Mouse (Mus musculus): Measurements from ENCODE around the gene Gas6. TPM values are rescaled to one million over a fixed set of nuclear protein-coding genes. Genes with fewer than 3 reads are reported as not detected.

Gas6 gene
- polyA plus RNA-seq, 1 experiment from 2014 or later: 101 TPM

DNA sequence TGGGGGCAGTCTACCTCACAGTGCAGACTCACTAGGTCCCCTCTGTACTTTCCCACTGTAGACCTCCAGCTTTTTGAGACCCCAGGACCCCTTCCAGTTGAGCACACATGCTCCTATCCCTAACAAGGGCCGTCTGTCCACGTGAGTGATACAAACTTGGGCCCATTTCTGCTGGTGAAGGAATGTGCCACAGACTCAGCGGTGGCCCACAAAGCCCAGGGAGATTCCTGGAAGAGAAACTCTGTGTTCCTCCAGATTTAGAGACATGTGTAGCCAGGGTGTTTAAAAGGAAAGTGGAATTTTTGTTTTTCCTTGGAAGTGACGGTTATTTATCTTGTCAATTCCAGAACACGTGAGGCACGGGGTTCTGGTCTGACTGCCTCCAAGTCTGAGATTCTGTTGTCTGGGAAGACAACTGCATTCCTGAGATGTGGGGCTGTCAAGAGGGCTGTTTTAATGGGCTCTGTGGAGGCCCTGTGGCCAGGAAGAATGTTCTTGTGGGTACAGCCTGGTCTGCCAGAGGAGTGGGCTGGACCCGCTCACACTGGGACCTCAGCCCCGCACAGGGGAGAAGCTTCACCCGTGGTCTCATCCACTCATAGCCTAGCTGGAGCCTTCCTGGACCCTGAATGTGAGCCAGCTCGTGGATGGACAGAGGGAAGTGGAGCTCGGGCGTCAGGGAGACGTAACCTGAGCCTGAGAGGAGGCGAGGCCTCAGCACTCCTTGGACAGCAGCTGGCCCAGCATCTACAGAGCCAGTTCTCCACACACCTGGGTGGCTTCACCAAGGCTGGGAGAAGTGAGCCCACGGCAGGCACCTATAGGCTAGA lies 34.9 kb upstream of the Gas6 start:
- in situ Hi-C loops (cut with MboI; ENCODE audit: low pct_unique_long_range_greater_than_20kb): no loop called here
- no peaks in the 10 kb centered on the region for H3K27me3 ChIP-seq
- DNase-seq (ENCODE audit: low read depth, low spot score): no peak
- no peak for ATAC-seq
- POLR2A ChIA-PET: interaction anchor here (0.7 kb wide), 1 partner anchor 9 kb away, joined by 3 read pairs; no protein-coding TSS in a partner anchor
- TF ChIP-seq CTCF (IDR thresholded peaks at IDR 0.05): no peak
- CTCF ChIA-PET: interaction anchor here (1.4 kb wide), 1 partner anchor 10 kb away, joined by 3 read pairs; no protein-coding TSS in a partner anchor

DNA sequence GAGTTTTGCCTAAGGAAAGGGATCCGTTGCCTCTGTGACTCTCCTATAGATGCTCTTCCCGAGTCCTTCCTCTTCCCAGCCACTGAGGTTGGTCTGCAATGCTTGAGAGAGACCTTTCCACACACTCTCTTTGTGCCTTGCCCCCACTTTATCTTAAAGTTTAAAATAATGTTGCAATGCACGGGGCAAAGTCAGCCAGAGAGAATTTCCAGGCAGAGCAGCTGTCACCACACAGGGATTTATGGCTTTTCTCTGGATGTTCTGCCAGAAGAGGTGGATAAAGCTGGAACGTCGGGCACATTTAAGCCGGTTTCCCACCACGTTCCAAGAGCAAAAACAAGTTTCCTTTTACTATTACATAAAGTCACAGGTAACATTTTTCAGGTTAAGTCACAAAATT lies 27.1 kb upstream of the Gas6 start:
- CTCF ChIA-PET: interaction anchor here (1.1 kb wide), 1 partner anchor 28 kb away, joined by 3 read pairs; no protein-coding TSS in a partner anchor
- H3K27me3 ChIP-seq: no peaks in the 10 kb centered on the region
- POLR2A ChIA-PET: no interaction called here
- no peak for DNase-seq (ENCODE audit: low read depth, low spot score)
- in situ Hi-C loops (cut with MboI; ENCODE audit: low pct_unique_long_range_greater_than_20kb): no loop called here
- ATAC-seq: no peak
- no peak for TF ChIP-seq CTCF (IDR thresholded peaks at IDR 0.05)

DNA sequence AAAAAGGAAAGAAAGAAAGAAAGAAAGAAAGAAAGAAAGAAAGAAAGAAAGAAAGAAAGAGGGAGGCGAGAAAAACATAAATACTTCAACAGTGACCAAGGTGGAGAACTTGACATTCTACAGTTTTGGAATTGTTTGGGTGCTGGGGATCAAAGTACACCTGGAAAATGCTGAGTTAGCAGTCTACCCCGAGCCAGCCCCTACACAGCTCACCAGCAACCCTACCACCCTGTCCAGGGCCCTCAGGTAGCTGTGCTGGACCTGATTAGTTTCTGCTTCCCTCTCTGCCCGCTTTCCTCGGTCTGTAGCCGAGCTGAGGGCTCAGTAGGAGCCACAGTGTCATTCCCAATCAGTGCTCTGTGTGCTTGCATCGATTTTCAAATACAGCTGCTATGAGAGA lies 26.1 kb upstream of the Gas6 start:
- ChIA-PET CTCF (interaction anchor here (1.1 kb wide), 1 partner anchor 29 kb away, joined by 3 read pairs; no protein-coding TSS in a partner anchor), POLR2A (no interaction called here)
- no peak for TF ChIP-seq CTCF (IDR thresholded peaks at IDR 0.05)
- DNase-seq (ENCODE audit: low read depth, low spot score) (no peak), ATAC-seq (no peak)
- H3K27me3 ChIP-seq: no peaks in the 10 kb centered on the region
- in situ Hi-C loops (cut with MboI; ENCODE audit: low pct_unique_long_range_greater_than_20kb): no loop called here

DNA sequence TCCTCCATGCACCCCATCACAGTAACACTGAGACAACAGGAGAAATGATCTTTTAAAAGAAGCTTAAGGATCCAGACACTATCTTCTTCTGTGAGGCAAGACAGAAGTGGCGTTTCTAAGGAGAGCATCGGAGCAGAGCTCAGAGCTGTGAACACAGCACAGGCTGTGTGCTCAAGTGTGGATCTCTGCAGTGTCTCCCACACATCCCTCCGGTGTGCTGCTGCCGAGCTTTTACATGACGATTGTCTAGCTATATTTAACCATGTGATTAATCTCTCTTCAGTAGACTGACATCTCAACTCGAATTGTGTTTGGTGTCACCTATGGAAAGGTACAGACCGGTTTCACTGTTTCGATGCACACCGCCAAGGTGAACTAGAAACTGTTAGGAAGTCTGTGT lies 25.2 kb upstream of the Gas6 start:
- ATAC-seq: no peak
- no peak for DNase-seq (ENCODE audit: low read depth, low spot score)
- no peaks in the 10 kb centered on the region for H3K27me3 ChIP-seq
- no peak for TF ChIP-seq CTCF (IDR thresholded peaks at IDR 0.05)
- in situ Hi-C loops (cut with MboI; ENCODE audit: low pct_unique_long_range_greater_than_20kb): no loop called here
- CTCF ChIA-PET: interaction anchor here (1.2 kb wide), 1 partner anchor 11 kb away, joined by 3 read pairs; no protein-coding TSS in a partner anchor
- POLR2A ChIA-PET: no interaction called here

DNA sequence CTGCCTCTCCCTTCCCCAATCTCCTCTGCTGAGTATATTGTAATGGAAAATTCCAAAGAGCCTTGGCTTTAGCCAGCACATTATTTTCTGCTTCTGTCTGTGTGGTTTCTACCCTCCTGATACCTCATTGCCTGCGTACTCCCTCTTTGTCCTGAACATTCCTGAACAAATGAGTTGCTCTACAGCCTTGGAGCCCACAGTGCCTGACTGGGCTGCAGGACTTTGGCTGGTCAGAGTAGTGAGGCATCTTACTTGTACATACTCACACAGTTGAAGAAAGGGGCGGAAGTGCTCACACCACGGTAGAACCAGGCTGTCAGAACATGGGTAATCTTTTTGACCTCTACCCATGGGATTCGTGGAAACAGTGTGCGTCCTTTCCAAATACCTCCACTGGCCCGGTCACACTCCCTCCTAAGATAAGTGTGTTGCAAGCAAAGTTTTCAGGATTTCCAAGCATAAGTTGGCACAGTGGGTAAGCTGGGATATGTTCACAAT lies 23.0 kb upstream of the Gas6 start:
- DNase-seq (ENCODE audit: low read depth, low spot score): no peak
- CTCF ChIA-PET: no interaction called here
- POLR2A ChIA-PET: interaction anchor here (0.5 kb wide), 1 partner anchor 10 kb away, joined by 3 read pairs; no protein-coding TSS in a partner anchor
- TF ChIP-seq CTCF (IDR thresholded peaks at IDR 0.05): no peak
- no peaks in the 10 kb centered on the region for H3K27me3 ChIP-seq
- peak; percentile 52 for ATAC-seq
- in situ Hi-C loops (cut with MboI; ENCODE audit: low pct_unique_long_range_greater_than_20kb): no loop called here

DNA sequence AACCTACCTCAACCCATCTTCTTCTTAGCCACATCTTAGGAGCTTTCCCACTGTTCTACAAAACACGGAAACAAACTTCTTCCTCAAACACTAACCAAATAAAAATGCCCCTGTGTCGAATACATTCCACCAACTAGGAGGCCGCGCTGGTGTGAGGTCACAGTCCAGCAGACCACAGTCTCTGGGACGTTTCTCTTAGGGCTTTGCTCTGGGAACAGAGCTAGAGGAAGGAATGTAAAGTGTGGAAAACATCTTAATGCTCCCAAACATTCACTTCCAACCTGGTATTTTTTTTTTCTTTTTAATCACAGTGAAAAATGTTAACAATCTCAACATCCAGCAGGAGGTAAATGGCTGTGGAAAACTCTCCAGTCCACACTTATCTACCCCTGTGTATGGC lies 22.4 kb upstream of the Gas6 start:
- in situ Hi-C loops (cut with MboI; ENCODE audit: low pct_unique_long_range_greater_than_20kb): no loop called here
- no peak for TF ChIP-seq CTCF (IDR thresholded peaks at IDR 0.05)
- ATAC-seq (peak; percentile 52), DNase-seq (ENCODE audit: low read depth, low spot score) (no peak)
- POLR2A ChIA-PET: interaction anchor here (0.5 to 0.6 kb wide), 2 partner anchors 10 to 126 kb away, joined by 3 to 4 read pairs; no protein-coding TSS in a partner anchor
- CTCF ChIA-PET: no interaction called here
- H3K27me3 ChIP-seq: no peaks in the 10 kb centered on the region

DNA sequence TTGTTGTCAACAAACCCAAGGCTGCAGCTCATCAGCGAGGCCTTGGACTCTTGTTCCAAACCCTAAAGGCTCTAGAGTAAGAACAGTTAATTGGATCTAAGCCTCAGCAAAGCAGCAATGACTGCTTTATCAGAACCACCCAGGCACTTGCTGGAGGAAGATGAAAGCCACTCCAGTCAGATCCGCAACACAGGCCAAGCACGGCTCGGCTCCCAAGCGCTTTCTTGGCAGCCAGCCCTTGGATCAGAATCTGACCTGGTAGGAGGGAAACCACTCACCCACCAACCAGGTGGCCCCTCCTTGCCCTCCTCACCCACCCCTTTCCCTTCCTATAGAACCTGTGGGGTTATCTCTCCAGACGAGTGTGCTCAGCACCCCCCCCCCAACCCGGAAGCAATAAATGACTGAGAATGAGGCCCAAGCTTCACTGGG lies 21.7 kb upstream of the Gas6 start:
- no peak for ATAC-seq
- TF ChIP-seq CTCF (IDR thresholded peaks at IDR 0.05): no peak
- in situ Hi-C loops (cut with MboI; ENCODE audit: low pct_unique_long_range_greater_than_20kb): no loop called here
- ChIA-PET POLR2A (no interaction called here), CTCF (no interaction called here)
- no peak for DNase-seq (ENCODE audit: low read depth, low spot score)
- H3K27me3 ChIP-seq: no peaks in the 10 kb centered on the region

DNA sequence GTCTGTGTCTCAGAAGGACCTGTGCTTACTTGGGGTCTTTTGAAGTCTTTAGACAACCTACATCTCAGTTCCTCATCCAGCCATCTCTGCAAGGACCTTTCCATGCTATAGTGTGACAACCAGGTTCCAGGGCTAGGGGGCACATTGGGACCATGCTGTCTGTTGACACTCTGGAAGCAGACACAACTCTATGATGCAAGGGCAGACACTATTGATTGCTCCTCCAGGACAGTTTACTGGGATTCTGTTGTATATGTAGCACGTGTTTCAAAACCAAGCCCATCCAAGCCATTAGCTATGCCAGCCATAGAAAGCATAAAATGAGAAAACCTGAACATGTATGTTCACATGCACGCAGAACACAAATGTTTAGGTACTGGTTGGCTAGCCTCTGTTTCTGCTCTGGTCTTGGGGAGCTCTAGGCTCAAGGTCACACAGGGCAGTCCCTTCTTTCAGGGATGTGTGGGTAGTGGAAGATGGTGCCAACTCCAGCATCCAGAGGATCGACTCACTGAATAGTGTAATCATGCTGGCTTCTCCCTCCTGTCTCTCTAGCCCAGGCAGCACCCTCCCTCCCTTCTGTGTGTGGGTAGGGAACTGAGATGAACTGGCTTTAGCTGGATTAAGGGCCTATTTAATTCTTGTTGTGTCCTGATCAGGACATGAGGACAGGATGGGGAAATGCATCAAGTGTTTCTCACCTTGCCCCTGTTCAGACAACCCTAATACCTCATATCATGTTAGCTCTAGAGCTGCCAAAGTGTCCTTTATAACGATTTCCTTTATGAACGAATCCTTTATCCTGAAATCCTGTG lies 19.5 kb upstream of the Gas6 start:
- in situ Hi-C loops (cut with MboI; ENCODE audit: low pct_unique_long_range_greater_than_20kb): no loop called here
- H3K27me3 ChIP-seq: no peaks in the 10 kb centered on the region
- ChIA-PET POLR2A (no interaction called here), CTCF (interaction anchor here (1.5 kb wide), 1 partner anchor 52 kb away, joined by 4 read pairs; no protein-coding TSS in a partner anchor)
- DNase-seq (ENCODE audit: low read depth, low spot score): no peak
- peak; percentile 6 for ATAC-seq
- TF ChIP-seq CTCF (IDR thresholded peaks at IDR 0.05): no peak

DNA sequence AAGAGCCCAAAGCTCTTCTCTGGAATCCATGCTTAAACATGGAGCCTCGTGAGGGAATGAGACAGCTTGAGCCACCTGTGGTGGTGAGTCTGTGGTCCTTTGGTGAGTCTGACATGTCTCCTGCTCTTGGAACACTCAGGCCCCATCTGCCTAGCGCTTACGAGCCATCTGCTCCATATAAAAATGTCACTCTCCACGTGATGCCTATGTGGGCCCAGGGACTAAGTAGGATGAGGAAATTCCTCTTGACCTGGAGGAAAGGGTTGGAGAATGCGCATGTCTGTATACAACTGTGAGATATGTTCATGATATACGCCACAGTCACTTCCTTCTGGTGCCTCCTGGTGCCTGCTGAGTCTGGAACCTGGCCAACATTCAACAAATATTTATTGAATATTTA lies 18.4 kb upstream of the Gas6 start:
- H3K27me3 ChIP-seq: no peaks in the 10 kb centered on the region
- no peak for TF ChIP-seq CTCF (IDR thresholded peaks at IDR 0.05)
- ChIA-PET CTCF (no interaction called here), POLR2A (no interaction called here)
- no peak for ATAC-seq
- in situ Hi-C loops (cut with MboI; ENCODE audit: low pct_unique_long_range_greater_than_20kb): no loop called here
- DNase-seq (ENCODE audit: low read depth, low spot score): no peak

DNA sequence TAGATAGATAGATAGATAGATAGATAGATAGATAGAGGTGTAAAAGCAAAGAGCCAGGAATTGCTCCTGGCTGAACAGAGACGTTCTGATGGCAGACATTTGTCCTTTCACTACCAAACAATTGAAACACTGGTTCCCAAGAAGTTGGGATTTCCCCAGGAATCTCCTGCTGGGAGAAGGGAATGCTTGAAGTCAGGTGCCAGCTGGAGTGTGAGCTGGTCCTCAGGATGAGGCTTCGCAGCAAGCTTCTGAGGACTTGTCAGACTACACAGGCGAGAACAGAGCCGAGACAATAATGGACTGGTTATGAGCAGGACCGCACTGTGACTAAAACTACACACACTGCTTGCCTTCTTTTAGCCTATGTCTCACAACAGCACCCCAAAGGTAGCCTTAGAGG lies 17.7 kb upstream of the Gas6 start:
- no peak for DNase-seq (ENCODE audit: low read depth, low spot score)
- in situ Hi-C loops (cut with MboI; ENCODE audit: low pct_unique_long_range_greater_than_20kb): no loop called here
- POLR2A ChIA-PET: no interaction called here
- CTCF ChIA-PET: no interaction called here
- no peak for TF ChIP-seq CTCF (IDR thresholded peaks at IDR 0.05)
- H3K27me3 ChIP-seq: no peaks in the 10 kb centered on the region
- no peak for ATAC-seq
